Mouse (Mus musculus) right cerebral cortex, postnatal 4 days (tissue): ENCODE data around the gene Stum.

Experiments
- DNase-seq: peaks from one replicate; pipeline ENCODE4 v3.0.0-alpha.2; 2022

The Stum gene

GRCm38 (mm10) chr1:180427685-180428084, 55.6 kb downstream of the Stum start:
- no peak for DNase-seq

GRCm38 (mm10) chr1:180426405-180426804, 56.9 kb downstream of the Stum start:
- DNase-seq = no peak

DNA sequence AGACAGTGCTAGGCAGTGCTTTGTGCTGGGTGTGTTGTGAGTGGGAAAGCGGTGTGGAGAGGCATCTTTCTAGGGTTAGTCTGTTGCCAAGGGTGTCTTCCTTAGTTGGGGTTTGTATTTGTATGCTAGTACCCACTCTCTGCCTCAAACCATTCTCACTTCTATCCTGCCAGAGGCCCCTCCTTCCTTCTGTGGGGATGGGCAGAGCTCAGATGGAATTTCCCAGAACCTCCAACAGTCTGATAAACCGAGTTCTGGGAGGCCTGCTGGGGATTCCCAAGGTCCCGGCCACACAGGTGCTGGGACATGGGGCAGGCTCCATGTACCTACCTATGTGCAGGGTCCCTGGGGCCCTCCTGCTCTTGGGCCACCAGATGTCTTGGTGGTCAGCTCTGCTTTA, 59.4 kb downstream of the Stum start:
- DNase-seq = no peak

DNA sequence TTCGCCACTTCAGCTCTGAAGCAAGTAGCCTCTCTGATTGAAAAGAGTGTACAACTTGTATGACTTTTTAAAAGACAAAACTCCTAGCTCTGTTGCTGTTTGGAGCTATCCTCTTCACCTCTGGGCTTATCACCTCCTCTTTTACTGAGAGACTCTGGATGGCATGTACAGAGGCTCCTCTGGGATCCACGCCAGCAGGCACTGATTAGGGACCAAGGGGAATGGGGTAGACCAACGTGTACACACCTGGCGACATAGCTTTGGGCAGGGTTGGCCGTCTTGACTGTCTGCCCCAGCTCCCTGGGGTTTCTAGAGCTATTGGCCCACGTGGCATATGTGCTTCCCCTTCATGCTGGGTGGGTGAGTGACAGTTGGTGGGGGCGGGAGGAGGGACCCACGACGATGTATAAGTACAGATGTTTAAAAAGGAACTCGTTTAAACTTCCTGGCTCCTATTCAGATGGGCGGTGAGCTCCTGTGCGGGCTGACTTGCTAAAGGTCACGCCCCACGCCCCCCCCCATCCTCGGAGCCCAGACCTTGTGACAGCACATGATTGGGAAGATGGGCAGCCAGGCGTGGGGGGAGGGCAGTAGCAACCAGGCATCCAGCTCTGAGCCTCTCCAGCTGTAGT, 60.2 kb downstream of the Stum start:
- no peak for DNase-seq

- peak; percentile 81 for DNase-seq
Measured at GRCm38 (mm10) chr1:180422076-180422828, 61.1 kb downstream of the Stum start.

GRCm38 (mm10) chr1:180421165-180421909, 62.0 kb downstream of the Stum start:
- no peak for DNase-seq

DNA sequence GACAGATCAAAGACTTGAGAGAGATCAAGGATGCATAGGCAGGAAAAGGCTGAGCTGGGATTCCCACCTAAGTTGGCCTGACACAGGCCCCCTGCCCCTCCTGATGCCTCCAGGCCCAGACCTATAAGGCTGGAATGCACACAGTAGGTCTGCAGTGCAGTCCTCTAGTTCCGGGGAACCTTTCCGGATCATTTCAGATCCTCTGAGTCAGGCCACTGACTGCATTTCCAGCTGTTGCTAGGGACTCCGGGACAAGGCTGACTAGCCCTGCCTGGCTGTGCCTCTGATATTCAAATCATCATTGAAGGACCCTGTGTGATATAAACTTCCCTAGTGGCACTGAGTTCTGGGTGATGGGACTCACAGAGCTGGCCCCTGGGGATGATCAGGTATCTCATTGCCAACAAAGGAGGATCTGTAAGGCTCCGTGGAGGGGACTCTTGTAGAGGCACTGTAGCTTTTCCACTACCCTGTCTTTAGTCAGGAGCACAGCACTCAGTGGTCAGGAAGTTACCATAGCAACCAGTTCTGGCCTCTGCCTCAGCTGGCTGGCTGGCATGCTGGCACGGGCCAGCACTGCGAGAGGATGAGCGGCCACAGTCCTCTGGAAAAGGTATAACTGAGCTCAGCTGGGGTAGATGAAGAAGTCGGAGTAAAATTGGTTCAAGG, 62.7 kb downstream of the Stum start:
- DNase-seq = no peak

GRCm38 (mm10) chr1:180419059-180419458, 64.2 kb downstream of the Stum start:
- DNase-seq = no peak

- DNase-seq = no peak
Measured at GRCm38 (mm10) chr1:180417118-180417517, 66.2 kb downstream of the Stum start.

- DNase-seq = no peak
Measured at GRCm38 (mm10) chr1:180415836-180416235, 67.5 kb downstream of the Stum start.

DNA sequence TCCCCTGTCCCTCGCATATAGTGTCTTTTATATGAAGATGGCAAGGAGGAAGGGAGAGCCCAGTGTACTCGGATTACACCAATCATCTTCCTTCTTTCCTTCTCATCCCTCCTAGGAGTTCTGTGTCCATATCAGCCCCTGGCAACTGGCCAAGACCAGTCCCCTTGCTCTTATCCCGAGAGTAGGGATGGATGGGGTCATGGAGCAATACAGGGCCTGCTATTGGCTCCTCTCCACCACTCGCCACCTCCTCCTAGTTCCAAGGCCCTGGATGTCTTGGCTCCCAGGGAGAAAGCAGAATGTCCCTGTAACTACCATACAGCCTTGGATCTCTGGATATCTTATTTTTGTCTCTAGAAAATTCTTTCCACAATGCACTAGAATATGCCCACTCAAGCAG, 68.2 kb downstream of the Stum start:
- DNase-seq = no peak

DNA sequence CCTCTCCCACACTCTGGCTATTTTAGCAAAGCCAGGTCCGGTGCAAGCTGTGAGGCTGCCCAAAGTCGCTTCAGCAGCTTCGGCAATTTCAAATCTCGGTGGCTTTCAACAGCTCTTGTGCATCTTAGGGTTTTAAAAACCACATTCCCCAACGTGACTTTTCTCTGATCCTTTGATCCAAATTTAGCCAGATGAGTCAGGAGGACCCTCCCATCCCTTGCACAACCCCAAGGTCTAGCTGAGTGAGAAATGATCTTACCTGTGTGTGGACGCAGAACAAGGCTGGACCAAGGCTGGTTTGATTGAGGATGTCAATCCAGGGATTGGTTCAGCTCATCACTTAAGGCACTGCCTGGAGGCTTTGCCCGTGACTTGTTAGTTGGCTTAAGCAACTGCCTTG, 73.0 kb downstream of the Stum start:
- no peak for DNase-seq

DNA sequence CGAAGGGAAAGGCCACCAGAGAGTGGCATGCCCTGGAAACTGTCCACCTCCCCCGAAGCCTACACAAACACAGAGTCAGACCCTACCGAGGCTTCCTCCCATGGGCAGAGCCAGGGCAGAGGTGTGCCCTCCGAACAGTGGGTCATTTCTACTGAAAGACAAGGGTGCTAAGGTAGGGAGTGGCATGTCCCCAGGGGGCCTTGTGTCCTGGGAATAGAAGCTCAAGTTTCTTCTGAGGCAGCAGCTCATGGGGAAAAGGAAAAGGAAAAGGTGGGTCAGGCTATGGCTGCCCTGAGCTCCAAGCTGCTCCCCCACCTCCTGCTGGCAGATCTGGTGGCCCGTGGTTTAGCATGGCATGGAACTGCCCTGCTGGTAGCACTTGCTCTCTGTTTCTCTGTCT, 73.5 kb downstream of the Stum start:
- DNase-seq = no peak

DNA sequence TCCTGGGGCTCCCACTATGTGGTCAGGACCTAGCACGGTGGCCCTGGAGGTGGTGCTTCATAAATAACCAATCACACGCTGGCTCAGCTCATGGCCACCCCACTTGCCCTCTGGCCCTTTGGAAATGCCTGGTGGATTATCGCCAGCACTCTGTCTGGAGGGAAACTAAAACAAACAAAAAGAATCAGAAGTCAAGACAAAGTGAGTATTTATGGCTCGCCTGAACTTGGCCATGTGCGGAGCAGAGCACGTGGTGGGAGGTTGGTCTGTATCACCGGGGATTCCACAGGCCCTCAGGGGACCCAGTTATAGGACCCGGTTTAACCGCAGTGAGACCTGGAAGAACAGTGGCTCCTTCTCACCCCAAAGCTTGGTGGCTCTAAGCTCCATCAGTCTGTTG, 74.5 kb downstream of the Stum start:
- DNase-seq = no peak

DNA sequence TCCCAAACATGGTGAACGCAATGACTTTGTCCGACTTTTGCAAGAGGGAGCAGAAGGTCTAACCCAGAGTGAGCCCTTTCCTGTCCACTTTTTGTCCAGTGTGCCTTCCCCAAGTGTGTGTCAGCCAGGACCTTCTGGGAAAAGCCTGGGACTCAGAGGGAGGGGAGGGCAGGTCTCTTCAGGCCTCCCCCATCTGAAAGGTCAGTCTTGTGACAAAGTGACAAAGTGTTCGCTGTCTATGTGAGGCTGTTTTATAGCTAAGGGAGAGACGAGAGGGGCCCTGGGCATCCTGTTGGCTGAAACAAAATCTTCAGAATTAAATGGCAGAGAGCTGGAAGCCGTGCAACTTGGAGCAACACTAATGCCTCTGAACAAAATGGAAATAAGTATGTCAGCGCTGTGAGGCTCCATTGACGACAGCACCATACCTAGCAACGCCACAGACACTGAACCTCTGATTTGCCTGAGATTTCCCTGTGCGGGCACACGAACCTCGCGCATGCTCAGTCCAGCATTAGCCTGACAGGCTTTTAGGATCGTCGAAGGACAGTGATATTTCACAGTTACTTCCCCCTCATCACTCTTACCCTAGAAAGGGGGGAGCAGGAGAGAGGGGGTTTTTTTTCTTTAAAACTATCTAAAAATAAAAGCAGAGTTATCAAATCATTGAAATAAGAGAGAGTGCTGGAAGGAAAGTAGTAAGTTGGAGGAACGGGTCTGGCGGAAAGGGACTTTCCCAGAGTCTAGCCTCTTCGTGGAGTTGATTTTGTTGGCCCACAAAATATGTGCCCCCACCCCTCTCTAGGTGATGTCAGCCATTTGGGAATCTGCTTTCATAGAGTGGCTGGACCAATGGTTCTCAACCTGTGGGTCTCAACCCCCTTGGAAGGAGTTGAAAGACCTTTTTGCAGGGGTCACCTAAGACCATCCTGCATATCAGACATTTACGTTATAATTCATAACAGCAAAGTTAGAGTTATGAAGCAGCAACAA, 75.3 kb downstream of the Stum start:
- DNase-seq = no peak

DNA sequence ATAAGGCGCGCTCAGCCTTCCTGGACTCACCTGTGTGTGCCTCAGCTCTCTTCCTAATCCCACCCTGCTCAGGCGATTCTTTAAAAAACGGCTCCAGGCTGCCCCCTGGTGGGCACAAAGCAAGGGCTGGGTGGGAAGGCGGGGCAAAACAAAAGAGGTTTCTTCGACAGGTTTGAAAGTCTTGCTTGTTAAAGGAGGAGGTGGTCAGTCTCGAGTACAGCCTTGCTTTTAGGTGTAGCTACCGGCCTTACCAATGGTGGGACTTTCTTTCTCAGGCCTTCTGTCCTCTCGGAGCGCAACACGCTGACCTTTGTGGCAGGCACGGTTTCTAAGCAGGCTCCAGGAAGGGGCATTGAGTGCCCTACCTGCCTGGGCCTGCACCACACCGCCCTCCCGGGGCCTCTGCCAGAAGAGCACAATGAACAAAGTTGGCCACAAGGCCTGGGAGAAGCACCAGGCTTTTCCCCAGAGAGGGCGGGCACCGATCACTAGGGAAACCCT, 76.1 kb downstream of the Stum start:
- peak; percentile 84 for DNase-seq

- DNase-seq = no peak
Measured at GRCm38 (mm10) chr1:180406336-180407035, 76.8 kb downstream of the Stum start.

GRCm38 (mm10) chr1:180405576-180406335, 77.5 kb downstream of the Stum start:
- no peak for DNase-seq

DNA sequence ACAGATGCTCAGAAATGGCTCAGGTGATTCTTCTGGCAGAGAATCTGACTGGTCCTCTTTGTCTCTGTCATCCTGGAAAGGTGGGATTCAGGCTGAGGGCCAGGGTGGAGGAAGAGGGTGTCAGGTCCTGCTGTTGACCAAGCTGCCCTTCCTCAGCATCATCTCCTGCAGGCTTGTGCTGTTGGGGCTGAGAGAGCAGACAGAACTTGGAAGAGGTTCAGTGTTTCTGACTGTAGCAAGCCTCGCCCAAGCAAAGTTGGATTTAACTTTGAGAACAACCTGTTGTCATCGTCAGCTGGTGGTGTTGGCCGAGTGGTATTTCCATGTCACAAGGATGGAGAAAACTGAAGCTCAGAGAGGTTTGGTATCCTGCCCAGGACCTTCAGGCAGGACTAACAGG, 78.6 kb downstream of the Stum start:
- no peak for DNase-seq
